Mouse (Mus musculus) bone marrow, adult 2 months (tissue): Measurements from ENCODE around the gene Inf2.
A peak's percentile ranks its signal among the peaks of the same experiment; 100 is the strongest.

Experiments
- CTCF ChIP-seq: fragments of 200-500 bp; IDR thresholded peaks from 2 replicates; pipeline ENCODE4 v1.5.1; 2011; ENCODE audit warnings: low read length, control low read depth; ENCODE audit not compliant: control insufficient read depth, insufficient read depth
- POLR2A ChIP-seq: fragments of 200-500 bp; IDR thresholded peaks from 2 replicates; pipeline ENCODE4 v1.6.1; 2011; ENCODE audit warnings: low read depth, mild to moderate bottlenecking, control low read depth, low read length, borderline replicate concordance; ENCODE audit not compliant: control insufficient read depth

- TF ChIP-seq CTCF (0 out of 2 replicates have a peak, but pooled peaks have one; percentile 11), POLR2A (no peak)
These were observed 28.6 kb downstream of the Inf2 start for GRCm38 (mm10) chr12:112617184-112617583.
